Mouse (Mus musculus) small intestine, adult 2 months (tissue): Measurements from ENCODE around the gene Prokr2.

Experiments
- CTCF ChIP-seq: fragments of 200-500 bp; IDR thresholded peaks from 2 replicates; pipeline ENCODE4 v1.5.1; 2012; ENCODE audit warnings: low read depth, mild to moderate bottlenecking, control low read depth, inconsistent platforms, low read length, moderate library complexity, mixed read lengths; ENCODE audit not compliant: insufficient replicate concordance, insufficient read length; ENCODE audit errors: extremely low read depth
- POLR2A ChIP-seq: fragments of 200-500 bp; IDR thresholded peaks from 2 replicates; pipeline ENCODE4 v1.6.1; 2012; ENCODE audit warnings: low read depth, mild to moderate bottlenecking, control low read depth, inconsistent platforms, low read length, moderate library complexity

GRCm38 (mm10) chr2:132290808-132291207 is 94.4 kb downstream of the Prokr2 start:
- TF ChIP-seq POLR2A (no peak), CTCF (no peak)
